Mouse (Mus musculus) cerebellum, adult 2 months (tissue): ENCODE data around the gene Txnrd2.

Experiments
- CTCF ChIP-seq: fragments of 200-500 bp; IDR thresholded peaks from 2 replicates; pipeline ENCODE4 v1.5.1; 2011; ENCODE audit warnings: low read depth, mild to moderate bottlenecking, control low read depth, low read length, moderate library complexity, borderline replicate concordance; ENCODE audit not compliant: insufficient read depth
- POLR2A ChIP-seq: fragments of 200-500 bp; IDR thresholded peaks from 2 replicates; pipeline ENCODE4 v1.6.1; 2011; ENCODE audit warnings: low read length, control low read depth, borderline replicate concordance; ENCODE audit not compliant: insufficient read depth

GRCm38 (mm10) chr16:18436128-18436527, 9.9 kb downstream of the Txnrd2 start:
- TF ChIP-seq CTCF (no peak), POLR2A (no peak)
